Mouse (Mus musculus): ENCODE measurements at regions not wholly inside any gene's neighbourhood (a gene's known extent, or its start where the extent isn't known, plus 50 kb on each side); places are given as distances from the start of the nearest gene placed in this dataset.

DNA sequence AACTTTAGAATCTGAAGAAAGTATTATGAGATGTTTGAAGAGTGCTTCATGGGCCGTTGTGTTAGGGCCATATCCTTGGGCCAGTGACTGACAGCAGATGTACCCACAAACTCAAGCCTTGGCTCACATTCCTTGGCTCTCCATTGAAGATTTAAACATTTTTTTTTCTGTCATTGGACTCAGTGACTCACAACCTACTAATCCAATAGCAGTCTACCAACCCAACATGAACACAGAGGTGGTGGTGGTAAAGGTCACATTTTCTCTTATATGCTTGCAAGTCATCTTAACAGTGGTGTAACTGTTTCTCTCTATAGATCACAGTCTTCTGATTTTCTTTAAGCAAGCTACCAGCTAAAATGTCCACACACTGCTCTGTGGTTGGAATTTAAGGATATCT is 125.5 kb upstream of the Rarb start:
- TF ChIP-seq CTCF (IDR thresholded peaks at IDR 0.05; ENCODE audit: low read depth) (no peak), EP300 (optimal IDR thresholded peaks at IDR 0.05) (no peak)

Data from stomach, postnatal 0 days (tissue).